Mouse (Mus musculus) hindbrain, embryonic 13.5 days (tissue): ENCODE results near the gene Thsd7a. TPM values are rescaled to one million over a fixed set of nuclear protein-coding genes. Genes with fewer than 3 reads are reported as not detected.

ENCODE experiments used
- ATAC-seq: fragments of 200-750 bp; cut with Nextera tagmentation; 2 replicates; pipeline ENCODE4 v1.8.0; 2017; ENCODE audit warnings: moderate TSS enrichment; ENCODE audit not compliant: low FRiP score
- H3K27ac ChIP-seq: fragments of 300-500 bp; sonication (generic); 2 replicates; pipeline ENCODE4 v1.5.1; 2015; ENCODE audit warnings: inconsistent platforms, mild to moderate bottlenecking, moderate library complexity
- H3K27me3 ChIP-seq: fragments of 300-500 bp; sonication (generic); 2 replicates; pipeline ENCODE4 v1.6.1; 2015; ENCODE audit warnings: mild to moderate bottlenecking, inconsistent platforms
- H3K36me3 ChIP-seq: fragments of 300-500 bp; sonication (generic); 2 replicates; pipeline ENCODE4 v1.6.1; 2015; ENCODE audit warnings: mild to moderate bottlenecking, inconsistent platforms
- H3K4me1 ChIP-seq: fragments of 300-500 bp; sonication (generic); replicated peaks from 2 replicates; pipeline ENCODE4 v1.6.1; 2015; ENCODE audit warnings: inconsistent platforms
- H3K4me2 ChIP-seq: fragments of 300-500 bp; sonication (generic); 2 replicates; pipeline ENCODE4 v1.6.1; 2015; ENCODE audit warnings: inconsistent platforms, mild to moderate bottlenecking, moderate library complexity
- H3K4me3 ChIP-seq: fragments of 300-500 bp; sonication (generic); 2 replicates; pipeline ENCODE4 v1.5.1; 2015; ENCODE audit warnings: mild to moderate bottlenecking, inconsistent platforms
- H3K9ac ChIP-seq: fragments of 300-500 bp; sonication (generic); 2 replicates; pipeline ENCODE4 v1.6.1; 2015; ENCODE audit warnings: mild to moderate bottlenecking, inconsistent platforms
- H3K9me3 ChIP-seq: fragments of 300-500 bp; sonication (generic); 2 replicates; pipeline ENCODE4 v1.6.1; 2016; ENCODE audit warnings: inconsistent platforms
- WGBS: fragments of 180-500 bp; shearing (Covaris S2); methylation state at CpG from one replicate; pipeline ENCODE4 v1.1.7; 2015; 5-methylcytosine and 5-hydroxymethylcytosine counted together
- polyA plus RNA-seq: library from polyadenylated mRNA; unstranded; fragments of >200 nt; fragmentation: Nextera tagmentation; extraction: Ambion mirVana; gene quantifications from 2 replicates; pipeline ENCODE4 v1.2.1, GENCODE M21; 2015

Thsd7a gene
- polyA plus RNA-seq, 1 experiment from 2014 or later, result 61.7 TPM

GRCm38 (mm10) chr6:12749531-12750210 lies 461 bp upstream of the Thsd7a start:
- 5% methylated on average over 12 of the region's 12 CpGs for WGBS
- Histone ChIP-seq H3K9me3 (no peaks in the 10 kb centered on the region), H3K4me1 (peaks cover 17% of the 10 kb centered on the region), H3K27me3 (no peaks in the 10 kb centered on the region), H3K4me3 (peak overlapping the region; percentile 83), H3K36me3 (no peaks in the 10 kb centered on the region), H3K27ac (peak overlapping the region; percentile 99), H3K9ac (peak overlapping the region; percentile 94), H3K4me2 (peak overlapping the region; percentile 66)
- ATAC-seq, result no peak

DNA sequence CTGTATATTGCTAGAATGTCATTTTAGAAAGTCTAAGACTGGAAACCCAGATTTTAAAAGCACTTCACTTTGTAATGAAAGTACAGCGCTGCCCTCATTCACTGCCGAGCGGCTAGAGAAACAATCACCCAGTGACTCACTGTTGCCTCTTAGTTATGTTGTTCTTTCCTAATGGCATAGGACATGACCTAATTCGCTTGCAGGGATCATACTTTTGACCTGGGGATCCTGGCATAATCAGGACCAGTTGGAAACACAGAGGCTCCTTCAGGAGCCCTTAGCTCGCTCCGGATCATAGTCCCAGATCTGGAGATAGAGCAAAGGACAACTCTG lies 790 bp downstream of the Thsd7a start:
- Histone ChIP-seq H3K36me3 (no peaks in the 10 kb centered on the region), H3K9ac (peak overlapping the region; percentile 94), H3K4me3 (peak overlapping the region; percentile 83), H3K9me3 (no peaks in the 10 kb centered on the region), H3K27ac (peak overlapping the region; percentile 99), H3K4me1 (peaks cover 17% of the 10 kb centered on the region), H3K27me3 (no peaks in the 10 kb centered on the region), H3K4me2 (peak overlapping the region; percentile 66)
- no peak for ATAC-seq
- 0% methylated on average over 6 of the region's 6 CpGs for WGBS

DNA sequence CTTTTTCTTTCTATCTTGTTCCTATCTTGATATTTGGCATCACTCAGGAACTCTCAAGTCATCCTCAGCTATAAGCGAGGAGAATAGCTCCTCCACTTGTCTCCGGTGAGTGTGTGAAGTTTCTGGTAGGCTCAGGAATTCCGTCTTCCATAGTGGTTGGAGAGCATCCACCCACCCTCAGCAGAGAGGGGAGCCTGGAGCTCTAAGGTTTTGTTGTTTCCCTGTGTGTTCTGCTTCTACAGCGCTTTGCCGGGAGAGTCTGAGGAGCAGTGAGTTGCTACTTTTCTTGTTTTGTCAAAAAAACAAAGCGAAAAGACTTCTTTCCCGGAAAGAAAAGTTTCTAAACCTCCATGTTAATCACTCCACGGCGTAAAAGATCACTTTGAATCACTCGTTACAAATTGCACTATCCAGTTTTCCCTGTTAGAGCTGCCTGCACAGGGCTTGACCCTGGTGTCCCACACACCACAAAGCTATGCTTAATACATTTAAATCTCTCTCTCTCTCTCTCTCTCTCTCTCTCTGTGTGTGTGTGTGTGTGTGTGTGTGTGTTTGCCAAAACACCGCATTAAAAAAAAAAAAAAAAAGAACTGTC lies 1.3 kb downstream of the Thsd7a start:
- H3K9me3 ChIP-seq, result no peaks in the 10 kb centered on the region
- H3K36me3 ChIP-seq, result no peaks in the 10 kb centered on the region
- peak overlapping the region; percentile 66 for H3K4me2 ChIP-seq
- no peaks in the 10 kb centered on the region for H3K27me3 ChIP-seq
- WGBS, result 4% methylated on average over 11 of the region's 11 CpGs
- peak overlapping the region; percentile 94 for H3K9ac ChIP-seq
- H3K27ac ChIP-seq, result peak overlapping the region; percentile 99
- no peak for ATAC-seq
- H3K4me1 ChIP-seq, result peaks cover 17% of the 10 kb centered on the region
- H3K4me3 ChIP-seq, result peak overlapping the region; percentile 83

GRCm38 (mm10) chr6:12742791-12743190 lies 6.4 kb downstream of the Thsd7a start:
- H3K4me3 ChIP-seq, result no peak overlapping the region
- ATAC-seq, result no peak
- no peaks in the 10 kb centered on the region for H3K36me3 ChIP-seq
- H3K4me2 ChIP-seq, result no peak overlapping the region
- H3K9ac ChIP-seq, result no peak overlapping the region
- 93% methylated on average over 4 of the region's 4 CpGs for WGBS
- no peak overlapping the region for H3K27ac ChIP-seq
- H3K9me3 ChIP-seq, result no peaks in the 10 kb centered on the region
- 0 out of 2 replicates have a peak, but pooled peaks cover 5% of the 10 kb centered on the region for H3K4me1 ChIP-seq
- no peaks in the 10 kb centered on the region for H3K27me3 ChIP-seq

DNA sequence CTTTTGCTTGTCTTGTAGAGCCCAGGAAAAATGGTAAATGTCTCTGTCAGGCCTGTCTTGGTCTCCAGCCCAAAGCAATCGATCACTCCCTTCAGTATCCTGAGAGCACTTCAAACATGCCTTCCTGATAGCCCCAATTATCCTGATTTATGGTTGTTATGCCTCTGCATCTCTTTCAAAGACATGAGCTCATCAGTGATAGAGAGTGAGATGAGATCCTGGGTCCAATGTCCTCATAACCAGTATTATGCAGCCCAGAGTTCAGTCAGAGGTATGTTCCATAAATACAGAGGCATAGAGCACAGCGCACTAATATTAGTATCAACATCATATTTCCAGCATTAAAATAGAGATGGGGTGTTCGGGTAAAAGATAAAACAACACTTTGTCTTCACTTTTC lies 15.3 kb downstream of the Thsd7a start:
- 84% methylated on average over 3 of the region's 3 CpGs for WGBS
- no peak overlapping the region for H3K4me2 ChIP-seq
- H3K36me3 ChIP-seq, result peaks cover 12% of the 10 kb centered on the region
- H3K9me3 ChIP-seq, result no peaks in the 10 kb centered on the region
- H3K4me3 ChIP-seq, result no peak overlapping the region
- no peaks in the 10 kb centered on the region for H3K27me3 ChIP-seq
- H3K27ac ChIP-seq, result no peak overlapping the region
- no peak for ATAC-seq
- peaks cover 11% of the 10 kb centered on the region for H3K4me1 ChIP-seq
- H3K9ac ChIP-seq, result no peak overlapping the region

GRCm38 (mm10) chr6:12716071-12716470 lies 33.1 kb downstream of the Thsd7a start:
- H3K27me3 ChIP-seq, result no peaks in the 10 kb centered on the region
- no peak overlapping the region for H3K9ac ChIP-seq
- H3K27ac ChIP-seq, result no peak overlapping the region
- ATAC-seq, result no peak
- no peaks in the 10 kb centered on the region for H3K4me1 ChIP-seq
- H3K9me3 ChIP-seq, result no peaks in the 10 kb centered on the region
- H3K36me3 ChIP-seq, result no peaks in the 10 kb centered on the region; the same call in 1 of the 2 replicates
- H3K4me3 ChIP-seq, result no peak overlapping the region
- 91% methylated on average over 8 of the region's 8 CpGs for WGBS
- no peak overlapping the region for H3K4me2 ChIP-seq

- Histone ChIP-seq H3K27me3 (no peaks in the 10 kb centered on the region), H3K36me3 (no peaks in the 10 kb centered on the region; the same call in 1 of the 2 replicates), H3K27ac (no peak overlapping the region), H3K4me3 (no peak overlapping the region), H3K9ac (no peak overlapping the region), H3K4me1 (no peaks in the 10 kb centered on the region), H3K9me3 (no peaks in the 10 kb centered on the region), H3K4me2 (no peak overlapping the region)
- peak; percentile 57 for ATAC-seq
- WGBS, result 53% methylated on average over 3 of the region's 3 CpGs
Observed at GRCm38 (mm10) chr6:12712581-12712980, 36.6 kb downstream of the Thsd7a start.

GRCm38 (mm10) chr6:12702925-12703324 lies 46.3 kb downstream of the Thsd7a start:
- H3K4me3 ChIP-seq, result no peak overlapping the region
- H3K9me3 ChIP-seq, result no peaks in the 10 kb centered on the region
- 54% methylated on average over 3 of the region's 3 CpGs for WGBS
- ATAC-seq, result no peak
- no peaks in the 10 kb centered on the region for H3K27me3 ChIP-seq
- no peak overlapping the region for H3K27ac ChIP-seq
- peaks cover 5% of the 10 kb centered on the region; the same call in 1 of the 2 replicates for H3K4me1 ChIP-seq
- H3K36me3 ChIP-seq, result no peaks in the 10 kb centered on the region
- no peak overlapping the region for H3K4me2 ChIP-seq
- no peak overlapping the region for H3K9ac ChIP-seq

DNA sequence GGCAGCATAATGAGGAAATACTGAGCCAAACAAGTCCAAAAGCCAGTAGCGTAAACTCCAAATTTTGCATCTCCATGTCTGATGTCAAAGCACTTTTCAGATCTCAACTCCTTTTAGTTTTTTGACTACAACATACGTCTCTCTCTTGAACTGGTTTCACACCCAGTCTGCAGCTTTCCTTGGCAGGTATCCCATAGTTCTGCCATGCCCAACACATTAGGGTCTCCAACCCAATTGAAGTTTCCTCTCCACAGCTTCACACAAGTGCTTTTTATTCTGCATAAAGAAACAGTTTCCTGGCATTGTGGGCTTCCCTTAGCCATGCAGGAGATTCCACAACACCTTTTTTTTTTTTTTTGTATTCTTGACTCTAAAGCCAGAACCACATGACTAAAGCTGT lies 50.1 kb downstream of the Thsd7a start:
- H3K9ac ChIP-seq, result no peak overlapping the region
- H3K36me3 ChIP-seq, result no peaks in the 10 kb centered on the region
- no peaks in the 10 kb centered on the region for H3K9me3 ChIP-seq
- H3K4me2 ChIP-seq, result no peak overlapping the region
- H3K27ac ChIP-seq, result no peak overlapping the region
- no peaks in the 10 kb centered on the region for H3K27me3 ChIP-seq
- no peak overlapping the region for H3K4me3 ChIP-seq
- WGBS, result 86% methylated on average over 2 of the region's 2 CpGs
- no peak for ATAC-seq
- peaks cover 5% of the 10 kb centered on the region; the same call in 1 of the 2 replicates for H3K4me1 ChIP-seq

DNA sequence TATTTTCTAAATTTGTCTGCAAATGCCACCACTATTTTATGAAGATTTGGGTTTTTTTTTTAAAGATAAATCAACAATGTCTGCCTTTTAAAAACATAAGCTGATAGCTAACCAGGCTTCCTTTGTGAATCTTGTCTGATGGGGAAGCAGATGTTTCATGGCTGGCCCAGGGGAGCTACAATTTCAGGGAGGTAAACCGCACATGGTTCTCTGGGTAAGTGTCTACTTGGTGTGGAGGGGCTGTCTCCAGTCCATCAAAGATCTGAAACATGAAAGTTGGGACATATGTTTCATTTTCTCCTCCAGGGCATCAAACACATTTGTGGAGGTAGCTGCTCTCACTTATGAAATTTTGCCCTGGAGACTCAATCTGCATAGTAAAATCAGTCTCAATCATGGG lies 55.5 kb downstream of the Thsd7a start:
- H3K4me3 ChIP-seq, result no peak overlapping the region
- H3K4me1 ChIP-seq, result no peaks in the 10 kb centered on the region
- 26% methylated on average over 1 of the region's 1 CpGs for WGBS
- H3K27me3 ChIP-seq, result no peaks in the 10 kb centered on the region
- H3K27ac ChIP-seq, result no peak overlapping the region; the same call in 1 of the 2 replicates
- no peak overlapping the region for H3K4me2 ChIP-seq
- H3K9ac ChIP-seq, result no peak overlapping the region
- H3K9me3 ChIP-seq, result no peaks in the 10 kb centered on the region
- no peaks in the 10 kb centered on the region for H3K36me3 ChIP-seq
- peak; percentile 69; the same call in 1 of the 2 replicates for ATAC-seq

- WGBS, result 65% methylated on average over 3 of the region's 3 CpGs
- Histone ChIP-seq H3K9ac (no peak overlapping the region), H3K4me1 (no peaks in the 10 kb centered on the region), H3K27me3 (no peaks in the 10 kb centered on the region), H3K27ac (0 out of 2 replicates have a peak overlapping the region, but pooled peaks have one; percentile 40), H3K36me3 (no peaks in the 10 kb centered on the region), H3K4me2 (no peak overlapping the region), H3K9me3 (no peaks in the 10 kb centered on the region), H3K4me3 (no peak overlapping the region)
- ATAC-seq, result peak; percentile 39; the same call in 1 of the 2 replicates
Observed at GRCm38 (mm10) chr6:12693239-12693638, 56.0 kb downstream of the Thsd7a start.

- no peak overlapping the region for H3K9ac ChIP-seq
- peak overlapping the region; percentile 40; the same call in 1 of the 2 replicates for H3K27ac ChIP-seq
- 9% methylated on average over 1 of the region's 1 CpGs for WGBS
- H3K4me1 ChIP-seq, result peaks cover 4% of the 10 kb centered on the region
- ATAC-seq, result no peak
- no peaks in the 10 kb centered on the region for H3K27me3 ChIP-seq
- H3K4me3 ChIP-seq, result no peak overlapping the region
- no peak overlapping the region for H3K4me2 ChIP-seq
- no peaks in the 10 kb centered on the region for H3K36me3 ChIP-seq
- H3K9me3 ChIP-seq, result no peaks in the 10 kb centered on the region
Observed at GRCm38 (mm10) chr6:12649633-12650032, 99.6 kb downstream of the Thsd7a start.
